Mouse (Mus musculus) C3H10T1/2 (cell line): ENCODE data around the gene Gm13057. TPM values are rescaled to one million over a fixed set of nuclear protein-coding genes. Genes with fewer than 3 reads are reported as not detected.

ENCODE experiments used
- polyA plus RNA-seq, 2 experiments: library from polyadenylated mRNA; unstranded; fragments of >200 nt; fragmentation: generic; extraction: Trizol; gene quantifications; one replicate each; pipeline ENCODE4 v1.2.1; 2012; ENCODE audit warnings: missing spikeins in 2 of 2

Gm13057 gene
- polyA plus RNA-seq, result not detected

GRCm38 (mm10) chr4:143551400-143551799 is at the start of gene Gm13057, which contains the start of gene BC080695:
TSS of gene Gm13057 (plus strand) at chr4:143551709.
TSS of gene BC080695 (plus strand) at chr4:143551700.

GRCm38 (mm10) chr4:143511043-143511442 is 40.5 kb upstream of the Gm13057 start, which contains the start of gene Gm13043:
TSS of gene Gm13043 (plus strand) at chr4:143511343.

GRCm38 (mm10) chr4:143535654-143536053 is 15.9 kb upstream of the Gm13057 start, which contains the start of gene Gm13040:
TSS of gene Gm13040 (plus strand) at chr4:143535954.

Other genes with a start within 250 kb of the Gm13057 start
- gene Lrrc38, start 202.0 kb upstream of the Gm13057 start, polyA plus RNA-seq, result not detected
- not detected for gene Pramel1, start 157.3 kb upstream of the Gm13057 start, polyA plus RNA-seq
- 10 to 100 TPM in 1 of 2 experiments, 1 to 10 TPM in 1; 2.0 to 13.9 TPM for gene Pramef8, start 139.3 kb upstream of the Gm13057 start, polyA plus RNA-seq
- gene Oog4, start 101.4 kb upstream of the Gm13057 start, polyA plus RNA-seq, result not detected
- not detected for gene Gm13043, start 40.4 kb upstream of the Gm13057 start, polyA plus RNA-seq
- under 1 TPM in 1 of 2 experiments, not detected in 1; 0.04 TPM for gene Gm13040, start 15.8 kb upstream of the Gm13057 start, polyA plus RNA-seq
- not detected for gene BC080695, start within 50 bp of the Gm13057 start, polyA plus RNA-seq
- under 1 TPM in 1 of 2 experiments, not detected in 1; 0.02 TPM for gene Gm13083, start 63.3 kb downstream of the Gm13057 start, polyA plus RNA-seq
- not detected for gene Gm13088, start 105.5 kb downstream of the Gm13057 start, polyA plus RNA-seq
- gene Gm13089, start 151.0 kb downstream of the Gm13057 start, polyA plus RNA-seq, result not detected
- not detected for gene Gm13078, start 167.7 kb downstream of the Gm13057 start, polyA plus RNA-seq
- gene Gm13023, start 237.6 kb downstream of the Gm13057 start, polyA plus RNA-seq, result not detected